ENCODE assay signal across 21 mouse cellular contexts in the genomic region with DNA sequence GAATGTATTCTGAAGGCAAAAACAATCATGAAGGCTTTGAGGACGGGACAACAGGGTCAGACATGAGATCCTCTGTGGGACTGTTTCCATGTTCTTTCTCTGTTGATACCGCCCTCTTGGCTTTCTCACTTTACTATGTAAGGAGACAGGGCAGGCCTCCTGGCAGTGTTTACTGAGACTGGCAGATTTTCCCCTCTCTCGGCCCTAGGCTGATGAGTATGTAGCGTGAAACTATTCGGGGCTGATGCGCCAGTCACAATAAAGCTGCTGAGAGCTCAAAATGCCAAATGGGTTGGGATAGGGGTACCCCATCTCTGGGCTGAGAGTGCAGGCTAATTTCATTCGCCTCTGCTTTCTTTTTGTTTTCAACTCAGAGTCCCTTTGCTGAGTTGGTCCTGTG.
"Had no signal": no experiment of that assay in that cellular context is flagged by ENCODE, and none has a peak within 500 bp of the region (broad histone marks: within the 10 kb centered on the region; RNA-seq: fewer than 3 reads in every experiment).

No protein-coding gene starts in this region.

- H3K27ac ChIP-seq: kidney, postnatal 0 days; layer of hippocampus, adult 2 months; limb, embryonic 12.5 days; limb, embryonic 15.5 days; liver, embryonic 14.5 days; macrophage; midbrain, embryonic 12.5 days; midbrain, embryonic 15.5 days; neural tube, embryonic 12.5 days; neural tube, embryonic 15.5 days had no signal

- ATAC-seq: liver, postnatal 0 days; lung, postnatal 0 days; midbrain, embryonic 15.5 days had no signal

- H3K4me2 ChIP-seq: limb, embryonic 12.5 days; limb, embryonic 15.5 days; liver, embryonic 11.5 days; lung, embryonic 14.5 days; midbrain, embryonic 12.5 days; midbrain, embryonic 15.5 days; neural tube, embryonic 12.5 days; neural tube, embryonic 15.5 days had no signal

- H3K27me3 ChIP-seq: limb, embryonic 12.5 days; limb, embryonic 15.5 days; midbrain, embryonic 12.5 days; midbrain, embryonic 15.5 days; neural tube, embryonic 12.5 days; neural tube, embryonic 15.5 days had no signal

- DNase-seq: kidney, postnatal 25 days; layer of hippocampus, adult 9-11 months; left cerebral cortex, postnatal 4 days; liver, postnatal 0 days; lung, embryonic 14.5 days; right cerebral cortex, adult 18-20 months; right cerebral cortex, postnatal 14 days; right cerebral cortex, postnatal 4 days; thymus, postnatal 25 days had no signal

- H3K4me3 ChIP-seq: layer of hippocampus, adult 2 months; limb, embryonic 12.5 days; limb, embryonic 15.5 days; midbrain, embryonic 12.5 days; midbrain, embryonic 15.5 days; neural tube, embryonic 12.5 days; neural tube, embryonic 15.5 days had no signal

- H3K36me3 ChIP-seq: limb, embryonic 12.5 days; limb, embryonic 15.5 days; midbrain, embryonic 12.5 days; midbrain, embryonic 15.5 days; neural tube, embryonic 12.5 days; neural tube, embryonic 15.5 days had no signal

- H3K9ac ChIP-seq: limb, embryonic 12.5 days; limb, embryonic 15.5 days; liver, embryonic 14.5 days; liver, postnatal 0 days; lung, embryonic 14.5 days; midbrain, embryonic 12.5 days; midbrain, embryonic 15.5 days; neural tube, embryonic 12.5 days; neural tube, embryonic 15.5 days had no signal

- H3K9me3 ChIP-seq: limb, embryonic 12.5 days; limb, embryonic 15.5 days; midbrain, embryonic 12.5 days; midbrain, embryonic 15.5 days; neural tube, embryonic 12.5 days; neural tube, embryonic 15.5 days had no signal
